Mouse (Mus musculus) cortical plate, adult 2 months (tissue): ENCODE results near the gene Adam19.
A peak's percentile ranks its signal among the peaks of the same experiment; 100 is the strongest.

Experiments
- CTCF ChIP-seq: fragments of 200-500 bp; IDR thresholded peaks from 2 replicates; pipeline ENCODE4 v1.5.1; 2011; ENCODE audit warnings: mild to moderate bottlenecking, control low read depth, low read length; ENCODE audit not compliant: insufficient read depth; ENCODE audit errors: extremely low read depth
- POLR2A ChIP-seq: fragments of 200-500 bp; IDR thresholded peaks from 2 replicates; pipeline ENCODE4 v1.6.1; 2011; ENCODE audit warnings: mild to moderate bottlenecking, low read length, control low read depth; ENCODE audit not compliant: insufficient read depth; ENCODE audit errors: extremely low read depth

GRCm38 (mm10) chr11:46055896-46056769 lies at the start of gene Adam19:
- no peak for TF ChIP-seq CTCF
- peak; percentile 29; the same call in 1 of the 2 replicates for TF ChIP-seq POLR2A
